Mouse (Mus musculus) right cerebral cortex, adult 2 months (tissue): ENCODE measurements around the gene H2afy.
A peak's percentile ranks its signal among the peaks of the same experiment; 100 is the strongest.

Experiments
- DNase-seq, 2 experiments: peaks; one replicate each; pipeline ENCODE4 v3.0.0; 2021 to 2022; ENCODE audit warnings: low spot score in 2 of 2

H2afy gene

GRCm38 (mm10) chr13:56111601-56112000, 24.6 kb downstream of the H2afy start:
- no peak for DNase-seq

- no peak for DNase-seq
Measured at GRCm38 (mm10) chr13:56110694-56111531, 25.2 kb downstream of the H2afy start.

GRCm38 (mm10) chr13:56109703-56110102, 26.5 kb downstream of the H2afy start:
- DNase-seq: no peak

GRCm38 (mm10) chr13:56108849-56109519, 27.2 kb downstream of the H2afy start:
- DNase-seq: no peak

- DNase-seq: no peak
Measured at GRCm38 (mm10) chr13:56104971-56105391, 31.2 kb downstream of the H2afy start.

GRCm38 (mm10) chr13:56103796-56104746, 32.1 kb downstream of the H2afy start:
- DNase-seq: no peak

- DNase-seq: no peak
Measured at GRCm38 (mm10) chr13:56102160-56102559, 34.0 kb downstream of the H2afy start.

GRCm38 (mm10) chr13:56095601-56096195, 40.5 kb downstream of the H2afy start:
- DNase-seq: no peak

- DNase-seq: no peak
Measured at GRCm38 (mm10) chr13:56094544-56094943, 41.6 kb downstream of the H2afy start.

GRCm38 (mm10) chr13:56093680-56094079, 42.5 kb downstream of the H2afy start:
- peak in 1 of 2 experiments; percentile 42 for DNase-seq

- no peak for DNase-seq
Measured at GRCm38 (mm10) chr13:56092606-56093005, 43.6 kb downstream of the H2afy start.

GRCm38 (mm10) chr13:56090597-56090996, 45.6 kb downstream of the H2afy start:
- DNase-seq: no peak

GRCm38 (mm10) chr13:56088602-56089001, 47.6 kb downstream of the H2afy start:
- no peak for DNase-seq

- no peak for DNase-seq
Measured at GRCm38 (mm10) chr13:56087936-56088335, 48.2 kb downstream of the H2afy start.

GRCm38 (mm10) chr13:56084146-56084905, 51.8 kb downstream of the H2afy start:
- DNase-seq: no peak

GRCm38 (mm10) chr13:56081656-56082055, 54.5 kb downstream of the H2afy start:
- no peak for DNase-seq

GRCm38 (mm10) chr13:56079616-56080015, 56.5 kb downstream of the H2afy start:
- DNase-seq: no peak

- DNase-seq: no peak
Measured at GRCm38 (mm10) chr13:56078724-56079262, 57.4 kb downstream of the H2afy start.

GRCm38 (mm10) chr13:56075930-56076329, 60.2 kb downstream of the H2afy start:
- no peak for DNase-seq

- no peak for DNase-seq
Measured at GRCm38 (mm10) chr13:56073186-56073585, 63.0 kb downstream of the H2afy start.

GRCm38 (mm10) chr13:56072268-56072607, 63.9 kb downstream of the H2afy start:
- peak in 1 of 2 experiments; percentile 51 for DNase-seq
